Mouse (Mus musculus) effector memory CD4-positive, alpha-beta T cell, adult 7 months (primary cell): ENCODE measurements around the gene Traf5. TPM values are rescaled to one million over a fixed set of nuclear protein-coding genes. Genes with fewer than 3 reads are reported as not detected.

Source experiments
- polyA plus RNA-seq: library from polyadenylated mRNA; unstranded; fragments of 100-300 nt; shearing (Covaris generic); gene quantifications from one replicate; pipeline ENCODE4 v1.2.1, GENCODE M21; 2017

Traf5 gene
- polyA plus RNA-seq = 85.7 TPM

GRCm38 (mm10) chr1:192091806-192092772, at the start of gene Traf5:
Traf5 (minus strand) TSS chr1:192092559.

GRCm38 (mm10) chr1:192137926-192138910, 45.9 kb upstream of the Traf5 start, which contains the start of gene Rcor3:
Rcor3 (minus strand) TSS chr1:192138062.

GRCm38 (mm10) chr1:191977187-191977586, 115.2 kb downstream of the Traf5 start, which contains the start of gene Rd3:
Rd3 (plus strand) TSS chr1:191977370.

Other genes starting within 250 kb of the Traf5 start
- 28.4 TPM for gene Slc30a1, start 185.8 kb downstream of the Traf5 start, polyA plus RNA-seq
- 1.2 TPM for gene Rd3, start 115.2 kb downstream of the Traf5 start, polyA plus RNA-seq
- 19.3 TPM for gene Rcor3, start 45.5 kb upstream of the Traf5 start, polyA plus RNA-seq
- 0.09 TPM for gene Kcnh1, start 98.2 kb upstream of the Traf5 start, polyA plus RNA-seq